Mouse (Mus musculus) cortical plate, adult 2 months (tissue): Measurements from ENCODE around the gene Poc1b.
A peak's percentile ranks its signal among the peaks of the same experiment; 100 is the strongest.

Experiments
- CTCF ChIP-seq: fragments of 200-500 bp; IDR thresholded peaks from 2 replicates; pipeline ENCODE4 v1.5.1; 2011; ENCODE audit warnings: mild to moderate bottlenecking, control low read depth, low read length; ENCODE audit not compliant: insufficient read depth; ENCODE audit errors: extremely low read depth
- POLR2A ChIP-seq: fragments of 200-500 bp; IDR thresholded peaks from 2 replicates; pipeline ENCODE4 v1.6.1; 2011; ENCODE audit warnings: mild to moderate bottlenecking, low read length, control low read depth; ENCODE audit not compliant: insufficient read depth; ENCODE audit errors: extremely low read depth

GRCm38 (mm10) chr10:99190798-99191197 lies 84.0 kb downstream of the Poc1b start:
- TF ChIP-seq CTCF (peak; percentile 49), POLR2A (no peak)
